Mouse (Mus musculus) right cerebral cortex, postnatal 25 days (tissue): Measurements from ENCODE around the gene Gm9045.
"Not testable (repeated sequence)": the region's sequence is repeated elsewhere in the genome, so short reads cannot be mapped to it uniquely, and the experiment has no call there.

ENCODE experiments used
- DNase-seq: peaks from one replicate; pipeline ENCODE4 v3.0.0; 2022

Gene Gm9045

GRCm38 (mm10) chr10:118337731-118338130 is at the start of gene Gm9045:
Gene Gm9045 (minus strand): TSS chr10:118337831.
- not testable (repeated sequence) for DNase-seq

- peak; percentile 81 for DNase-seq
Measured at GRCm38 (mm10) chr10:118370443-118370842, 32.8 kb upstream of the Gm9045 start.

- no peak for DNase-seq
Measured at GRCm38 (mm10) chr10:118369518-118369917, 31.9 kb upstream of the Gm9045 start.

- not testable (repeated sequence) for DNase-seq
Measured at GRCm38 (mm10) chr10:118354005-118354404, 16.4 kb upstream of the Gm9045 start, which contains the start of gene Gm9049. Gene Gm9049 (minus strand): TSS chr10:118354105.

- not testable (repeated sequence) for DNase-seq
Measured at GRCm38 (mm10) chr10:118348579-118348978, 10.9 kb upstream of the Gm9045 start, which contains the start of gene Gm9048. Gene Gm9048 (minus strand): TSS chr10:118348679.

DNA sequence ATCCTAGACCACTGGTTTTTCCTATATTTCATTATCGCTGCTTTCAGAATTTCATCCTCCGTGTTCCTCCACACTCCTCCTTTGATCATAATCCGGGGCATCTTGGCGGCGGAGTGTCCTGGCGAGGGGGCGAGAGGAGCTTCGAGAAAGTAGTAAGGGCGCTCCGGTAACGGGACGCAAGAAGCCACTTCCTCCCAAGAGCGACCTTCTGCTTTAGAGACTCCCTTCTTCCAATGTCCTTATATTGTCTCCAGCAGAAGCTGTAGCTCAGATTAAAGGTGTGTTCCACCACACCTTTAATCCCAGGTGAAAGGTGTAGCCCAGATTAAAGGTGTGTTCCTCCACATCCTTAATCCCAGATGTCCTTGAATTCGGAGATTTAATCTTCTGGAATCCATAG is 5.5 kb upstream of the Gm9045 start, which contains the start of gene Gm9046:
Gm9046 (minus strand) TSS at position 101 of the 400 bp plus-strand sequence.
- DNase-seq, result not testable (repeated sequence)

GRCm38 (mm10) chr10:118332308-118332707 is 5.3 kb downstream of the Gm9045 start, which contains the start of gene Gm9044:
Gene Gm9044 (minus strand): TSS chr10:118332408.
- DNase-seq, result not testable (repeated sequence)

DNA sequence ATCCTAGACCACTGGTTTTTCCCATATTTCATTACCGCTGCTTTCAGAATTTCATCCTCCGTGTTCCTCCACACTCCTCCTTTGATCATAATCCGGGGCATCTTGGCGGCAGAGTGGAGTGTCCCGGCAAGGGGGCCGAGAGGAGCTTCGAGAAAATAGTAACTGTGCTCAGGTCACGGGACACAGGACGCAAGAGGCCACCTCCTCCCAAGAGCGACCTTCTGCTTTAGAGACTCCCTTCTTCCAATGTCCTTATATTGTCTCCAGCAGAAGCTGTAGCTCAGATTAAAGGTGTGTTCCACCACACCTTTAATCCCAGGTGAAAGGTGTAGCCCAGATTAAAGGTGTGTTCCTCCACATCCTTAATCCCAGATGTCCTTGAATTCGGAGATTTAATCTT is 10.8 kb downstream of the Gm9045 start, which contains the start of gene Gm9040:
Gm9040 (minus strand) TSS at position 101 of the 400 bp plus-strand sequence.
- not testable (repeated sequence) for DNase-seq

GRCm38 (mm10) chr10:118319024-118319423 is 18.6 kb downstream of the Gm9045 start:
- DNase-seq, result no peak

- DNase-seq, result not testable (repeated sequence)
Measured at GRCm38 (mm10) chr10:118302133-118302532, 35.5 kb downstream of the Gm9045 start.

GRCm38 (mm10) chr10:118294938-118295337 is 42.7 kb downstream of the Gm9045 start, which contains the start of gene Iltifb:
Gene Iltifb (minus strand): TSS chr10:118295038.
- DNase-seq, result no peak
